Mouse (Mus musculus): ENCODE measurements around the gene Derl2. TPM values are rescaled to one million over a fixed set of nuclear protein-coding genes. Genes with fewer than 3 reads are reported as not detected.

The Derl2 gene
- 36.2 and 37.9 TPM in 2 replicates for polyA plus RNA-seq (2015; fragmentation: Nextera tagmentation; extraction: Ambion mirVana)

DNA sequence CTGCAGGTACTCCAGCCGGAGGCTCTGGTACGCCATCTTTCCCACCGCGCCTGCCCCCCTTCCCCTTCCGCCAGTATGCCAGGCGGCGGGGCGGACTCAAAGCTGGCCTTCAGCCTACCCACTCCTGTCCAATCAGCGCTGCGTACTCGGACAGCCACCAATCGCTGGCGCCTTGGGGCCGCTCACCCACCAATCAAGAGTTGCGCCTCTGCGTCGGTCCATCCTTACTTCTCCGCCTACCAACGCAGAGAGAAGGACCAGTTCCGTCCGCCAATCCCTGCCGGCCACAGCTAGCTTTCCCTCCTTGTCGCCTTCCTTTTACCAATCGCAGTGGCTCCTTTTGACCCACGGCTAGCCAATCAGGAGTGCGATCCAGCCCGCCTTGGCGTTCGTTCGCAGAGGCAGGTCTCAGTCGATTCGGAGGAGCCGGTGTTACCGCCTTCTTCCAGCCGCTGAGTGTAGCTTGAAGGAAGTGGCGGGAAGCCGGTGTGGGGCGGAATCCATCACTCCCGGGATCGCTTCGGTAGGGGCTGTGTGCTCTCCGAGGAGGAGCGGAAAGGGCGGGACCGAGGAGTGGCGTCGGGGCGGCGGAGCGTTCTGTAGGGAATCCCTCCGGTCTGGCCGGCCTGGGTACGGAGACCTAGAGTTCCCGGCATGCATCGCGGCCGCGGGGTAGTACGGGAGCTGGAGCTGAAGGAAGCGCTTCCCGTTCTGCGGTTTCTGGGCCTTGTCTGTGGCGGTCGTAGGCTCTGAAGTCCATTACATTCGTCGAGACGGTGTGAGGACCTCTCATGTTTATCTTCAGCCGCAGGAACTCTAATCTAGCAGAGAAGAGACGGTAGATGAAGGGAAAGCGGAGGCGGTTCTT lies at the start of gene Derl2, which contains the start of gene Mis12:
Gene Derl2 (minus strand): TSS at position 641 of the 868 bp plus-strand sequence.
Gene Mis12 (plus strand): TSS at position 411 of the 868 bp plus-strand sequence.
- Histone ChIP-seq H3K4me1 (replicated peaks) (peaks cover 52% of the 10 kb centered on the region), H3K4me3 (replicated peaks) (peak within 1 kb of the TSS; percentile 74), H3K9ac (replicated peaks) (peak within 1 kb of the TSS; percentile 88), H3K9me3 (no peaks in the 10 kb centered on the region), H3K27me3 (no peaks in the 10 kb centered on the region), H3K4me2 (replicated peaks) (peak within 1 kb of the TSS; percentile 83), H3K36me3 (0 out of 2 replicates have a peak, but pooled peaks cover under 1% of the 10 kb centered on the region), H3K27ac (peak within 1 kb of the TSS; percentile 87)
- WGBS: under 1% methylated on average over 71 of the region's 71 CpGs
- ATAC-seq: peak; percentile 100

GRCm38 (mm10) chr11:71052554-71052953 lies 32.9 kb upstream of the Derl2 start:
- Histone ChIP-seq H3K9ac (replicated peaks) (no peak overlapping the region), H3K9me3 (no peaks in the 10 kb centered on the region), H3K27ac (no peak overlapping the region), H3K4me3 (replicated peaks) (no peak overlapping the region), H3K4me1 (replicated peaks) (no peaks in the 10 kb centered on the region), H3K36me3 (no peaks in the 10 kb centered on the region), H3K27me3 (no peaks in the 10 kb centered on the region), H3K4me2 (replicated peaks) (no peak overlapping the region)
- 0% methylated on average over 1 of the region's 1 CpGs for WGBS
- ATAC-seq: 0 out of 2 replicates have a peak, but pooled peaks have one; percentile 30

DNA sequence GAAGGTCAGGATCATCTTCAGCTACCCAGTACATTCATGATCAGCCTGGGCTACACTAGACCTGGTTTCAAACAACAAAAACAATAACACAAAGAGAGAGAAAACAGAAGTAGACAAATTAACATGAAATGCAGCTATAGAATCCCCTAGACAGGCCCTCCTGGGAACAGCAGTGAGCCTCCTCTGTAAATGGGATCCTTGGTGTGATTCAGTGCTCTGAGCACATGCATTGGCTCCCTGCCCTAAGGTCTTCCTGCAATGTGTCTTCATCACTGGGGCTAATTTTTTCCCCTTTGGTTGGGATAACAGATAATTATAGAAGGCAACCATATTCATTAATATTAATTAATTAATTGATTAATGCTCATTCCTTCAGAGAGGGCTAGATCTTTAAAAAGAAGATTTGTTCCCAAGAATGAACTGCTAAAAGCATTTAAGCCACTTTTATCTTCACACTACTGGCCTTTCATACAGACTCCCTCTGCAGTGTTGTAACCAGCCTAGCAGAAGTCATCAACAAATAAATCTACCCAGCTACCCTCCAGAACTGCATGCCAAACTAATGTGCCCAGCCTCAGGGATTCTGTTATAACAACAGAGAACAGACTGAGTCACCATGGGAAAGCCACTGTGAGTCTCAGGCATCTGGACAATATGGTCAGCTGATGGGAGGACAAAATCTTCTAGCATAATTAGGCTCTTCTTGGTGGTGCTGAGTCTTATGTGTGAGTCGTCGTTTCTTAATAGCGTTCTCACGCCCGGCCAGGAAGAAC lies 20.1 kb upstream of the Derl2 start:
- Histone ChIP-seq H3K4me1 (replicated peaks) (no peaks in the 10 kb centered on the region), H3K27me3 (no peaks in the 10 kb centered on the region), H3K36me3 (no peaks in the 10 kb centered on the region), H3K9ac (replicated peaks) (no peak overlapping the region), H3K4me3 (replicated peaks) (no peak overlapping the region), H3K27ac (no peak overlapping the region), H3K9me3 (no peaks in the 10 kb centered on the region), H3K4me2 (replicated peaks) (no peak overlapping the region)
- ATAC-seq: no peak
- WGBS: 99% methylated on average over 5 of the region's 5 CpGs

- Histone ChIP-seq H3K4me3 (replicated peaks) (peak within 1 kb of the TSS; percentile 72), H3K9ac (replicated peaks) (peak within 1 kb of the TSS; percentile 97), H3K36me3 (peaks cover under 1% of the 10 kb centered on the region), H3K4me2 (replicated peaks) (peak within 1 kb of the TSS; percentile 77), H3K4me1 (replicated peaks) (peaks cover 35% of the 10 kb centered on the region), H3K9me3 (no peaks in the 10 kb centered on the region), H3K27me3 (no peaks in the 10 kb centered on the region), H3K27ac (peak within 1 kb of the TSS; percentile 98)
- peak; percentile 98 for ATAC-seq
- WGBS: under 1% methylated on average over 29 of the region's 31 CpGs
Observed at GRCm38 (mm10) chr11:71033163-71033761, 13.6 kb upstream of the Derl2 start, which contains the start of gene 6330403K07Rik. TSS of gene 6330403K07Rik (minus strand) at chr11:71033513.

GRCm38 (mm10) chr11:71032491-71033162 lies 13.0 kb upstream of the Derl2 start:
- ATAC-seq: peak; percentile 16
- WGBS: 2% methylated on average over 26 of the region's 26 CpGs

DNA sequence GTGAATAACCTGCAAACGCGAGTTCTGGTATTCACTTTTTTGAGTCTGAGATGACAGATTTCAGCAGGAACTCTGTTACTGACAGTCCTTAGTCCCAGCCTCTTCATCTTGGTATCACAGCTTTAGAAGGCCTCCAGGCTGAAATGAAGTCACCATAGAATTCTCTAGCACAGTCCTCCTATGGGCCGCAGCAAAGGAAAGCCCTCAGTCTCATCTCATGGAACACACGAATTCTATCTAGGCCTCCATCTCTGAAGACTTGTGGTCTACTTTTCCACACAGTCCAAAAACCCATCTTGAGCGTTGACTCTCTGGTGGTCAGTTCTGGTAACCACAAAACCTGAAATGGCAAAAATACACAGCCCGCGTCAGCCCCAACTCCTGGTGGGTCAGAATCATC lies 12.4 kb upstream of the Derl2 start:
- no peaks in the 10 kb centered on the region for H3K9me3 ChIP-seq
- WGBS: 54% methylated on average over 7 of the region's 7 CpGs
- H3K9ac ChIP-seq (replicated peaks): peak overlapping the region; percentile 97
- peak overlapping the region; percentile 98 for H3K27ac ChIP-seq
- peak overlapping the region; percentile 72 for H3K4me3 ChIP-seq (replicated peaks)
- peaks cover 12% of the 10 kb centered on the region for H3K36me3 ChIP-seq
- H3K4me1 ChIP-seq (replicated peaks): peaks cover 35% of the 10 kb centered on the region
- no peaks in the 10 kb centered on the region for H3K27me3 ChIP-seq
- no peak for ATAC-seq
- H3K4me2 ChIP-seq (replicated peaks): peak overlapping the region; percentile 77

More at GRCm38 (mm10) chr11:71032491-71033162, 13.0 kb upstream of the Derl2 start:
- peaks cover 35% of the 10 kb centered on the region for H3K4me1 ChIP-seq (replicated peaks)
- peak overlapping the region; percentile 72 for H3K4me3 ChIP-seq (replicated peaks)
- peak overlapping the region; percentile 77 for H3K4me2 ChIP-seq (replicated peaks)
- H3K27ac ChIP-seq: peak overlapping the region; percentile 98
- H3K36me3 ChIP-seq: peaks cover 7% of the 10 kb centered on the region
- peak overlapping the region; percentile 97 for H3K9ac ChIP-seq (replicated peaks)
- H3K9me3 ChIP-seq: no peaks in the 10 kb centered on the region
- no peaks in the 10 kb centered on the region for H3K27me3 ChIP-seq

DNA sequence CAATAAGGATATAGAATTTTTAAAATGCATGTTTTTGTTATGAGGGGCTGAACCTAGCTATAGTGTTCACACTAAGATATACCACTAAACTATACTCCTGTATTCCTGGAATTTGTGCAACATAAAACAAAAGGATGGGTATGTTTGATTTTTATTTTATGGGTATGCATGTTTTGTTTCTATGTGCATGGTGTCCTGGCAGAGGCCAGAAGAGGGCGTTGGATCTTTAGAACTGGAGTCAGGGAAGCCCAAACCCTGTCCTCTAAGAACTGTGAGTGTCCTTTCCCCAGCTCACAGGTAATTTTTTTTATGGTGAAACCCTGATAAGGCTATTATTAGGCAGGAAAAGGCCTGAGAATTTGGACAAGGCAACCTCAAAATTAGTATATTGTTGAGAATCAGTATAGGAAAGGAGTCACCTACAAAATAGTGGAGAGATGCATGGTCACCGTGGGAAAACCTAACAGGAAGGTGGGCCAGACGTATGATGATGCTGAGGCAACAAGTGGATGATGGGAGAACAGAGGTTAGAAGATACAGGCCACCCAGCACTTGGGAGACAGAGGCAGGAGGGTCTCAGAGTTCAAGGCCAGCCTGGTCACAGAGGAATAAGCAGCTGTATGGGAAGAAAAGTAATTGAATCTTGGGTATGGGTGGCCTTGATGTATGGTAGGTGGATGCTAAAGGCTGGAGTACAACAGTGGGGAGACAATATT lies 9.9 kb upstream of the Derl2 start:
- no peaks in the 10 kb centered on the region for H3K9me3 ChIP-seq
- H3K4me1 ChIP-seq (replicated peaks): peaks cover 35% of the 10 kb centered on the region
- H3K4me2 ChIP-seq (replicated peaks): no peak overlapping the region
- no peak overlapping the region for H3K9ac ChIP-seq (replicated peaks)
- no peaks in the 10 kb centered on the region for H3K27me3 ChIP-seq
- no peak for ATAC-seq
- no peak overlapping the region for H3K4me3 ChIP-seq (replicated peaks)
- no peak overlapping the region for H3K27ac ChIP-seq
- 76% methylated on average over 3 of the region's 3 CpGs for whole genome bisulfite sequencing
- H3K36me3 ChIP-seq: peaks cover 36% of the 10 kb centered on the region

DNA sequence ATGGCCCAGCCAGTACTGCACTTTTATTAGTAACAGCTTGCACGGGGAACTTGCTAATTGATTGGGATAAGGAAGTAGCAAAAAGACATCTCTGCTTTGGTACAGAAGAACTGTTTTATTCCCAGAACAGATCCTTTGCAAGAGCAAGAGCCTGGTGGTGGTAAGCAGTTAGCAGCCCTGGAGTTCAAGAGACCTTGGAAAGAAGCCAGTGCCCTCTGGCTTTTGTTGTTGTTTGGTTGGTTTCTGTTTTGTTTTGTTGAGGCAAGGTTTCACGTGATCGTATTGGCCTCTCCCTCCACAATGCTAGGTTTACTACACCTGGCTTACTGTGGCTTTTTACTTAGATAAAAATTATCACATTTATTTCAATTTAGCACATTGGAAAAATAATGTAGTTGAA lies 8.6 kb upstream of the Derl2 start:
- Histone ChIP-seq H3K4me2 (replicated peaks) (no peak overlapping the region), H3K9me3 (no peaks in the 10 kb centered on the region), H3K27me3 (no peaks in the 10 kb centered on the region), H3K4me1 (replicated peaks) (peaks cover 26% of the 10 kb centered on the region), H3K27ac (no peak overlapping the region), H3K36me3 (peaks cover 37% of the 10 kb centered on the region), H3K4me3 (replicated peaks) (no peak overlapping the region), H3K9ac (replicated peaks) (no peak overlapping the region)
- WGBS: 86% methylated on average over 3 of the region's 3 CpGs
- ATAC-seq: no peak

DNA sequence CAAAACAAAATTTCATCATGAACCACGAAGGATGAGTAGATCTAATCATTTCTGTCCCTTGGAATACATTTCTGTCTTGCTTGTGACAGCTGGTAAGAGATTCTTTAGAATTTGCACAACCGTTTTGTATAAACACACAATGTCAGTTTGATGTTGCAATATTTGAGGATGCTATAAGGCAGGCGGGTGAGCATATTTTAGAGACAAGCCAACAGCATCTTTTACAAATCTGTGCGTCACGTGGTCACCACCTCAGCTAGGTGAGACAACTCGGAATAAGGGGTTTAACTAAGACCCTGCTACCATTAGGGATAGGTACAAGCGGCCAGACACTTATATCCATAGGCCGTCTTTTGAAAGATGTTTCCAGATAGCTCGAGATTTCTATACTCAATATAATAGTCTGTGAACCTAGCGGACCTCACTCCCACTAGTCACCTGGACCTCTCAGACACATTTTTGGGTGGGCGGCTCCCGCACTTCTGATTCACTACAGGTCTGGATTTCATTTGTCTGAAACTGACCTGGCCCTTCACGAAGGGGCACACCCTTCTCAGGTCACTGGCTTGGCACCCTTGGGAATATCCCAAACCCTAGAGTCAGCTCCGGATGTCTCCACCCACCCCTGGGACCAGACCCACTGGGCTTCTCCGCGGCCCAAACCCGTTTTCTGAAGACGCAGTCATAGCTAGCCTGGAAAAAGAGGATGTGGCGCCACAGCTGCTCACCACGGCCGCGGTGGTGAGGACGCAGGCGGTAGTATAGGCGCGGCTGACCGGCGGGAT lies 1.0 kb downstream of the Derl2 start:
- no peak for ATAC-seq
- peak overlapping the region; percentile 74 for H3K4me3 ChIP-seq (replicated peaks)
- peaks cover 52% of the 10 kb centered on the region for H3K4me1 ChIP-seq (replicated peaks)
- H3K4me2 ChIP-seq (replicated peaks): peak overlapping the region; percentile 83
- peak overlapping the region; percentile 84 for H3K27ac ChIP-seq
- no peaks in the 10 kb centered on the region for H3K9me3 ChIP-seq
- WGBS: 6% methylated on average over 28 of the region's 28 CpGs
- H3K9ac ChIP-seq (replicated peaks): peak overlapping the region; percentile 88
- 0 out of 2 replicates have a peak, but pooled peaks cover under 1% of the 10 kb centered on the region for H3K36me3 ChIP-seq
- H3K27me3 ChIP-seq: no peaks in the 10 kb centered on the region

GRCm38 (mm10) chr11:71017051-71017450 lies 2.6 kb downstream of the Derl2 start:
- no peak overlapping the region for H3K4me2 ChIP-seq (replicated peaks)
- H3K9me3 ChIP-seq: no peaks in the 10 kb centered on the region
- ATAC-seq: no peak
- WGBS: 90% methylated on average over 1 of the region's 1 CpGs
- H3K9ac ChIP-seq (replicated peaks): no peak overlapping the region
- H3K27me3 ChIP-seq: no peaks in the 10 kb centered on the region
- peaks cover 43% of the 10 kb centered on the region for H3K4me1 ChIP-seq (replicated peaks)
- peaks cover 12% of the 10 kb centered on the region for H3K36me3 ChIP-seq
- H3K4me3 ChIP-seq (replicated peaks): no peak overlapping the region
- no peak overlapping the region for H3K27ac ChIP-seq

Data from midbrain, embryonic 13.5 days (tissue).